Mouse (Mus musculus) cerebellum, adult 11-12 months (tissue): Measurements from ENCODE around the gene 2610028H24Rik.
A peak's percentile ranks its signal among the peaks of the same experiment; 100 is the strongest.

Experiments used
- DNase-seq: peaks from one replicate; pipeline ENCODE4 v3.0.0; 2022

Gene 2610028H24Rik

DNA sequence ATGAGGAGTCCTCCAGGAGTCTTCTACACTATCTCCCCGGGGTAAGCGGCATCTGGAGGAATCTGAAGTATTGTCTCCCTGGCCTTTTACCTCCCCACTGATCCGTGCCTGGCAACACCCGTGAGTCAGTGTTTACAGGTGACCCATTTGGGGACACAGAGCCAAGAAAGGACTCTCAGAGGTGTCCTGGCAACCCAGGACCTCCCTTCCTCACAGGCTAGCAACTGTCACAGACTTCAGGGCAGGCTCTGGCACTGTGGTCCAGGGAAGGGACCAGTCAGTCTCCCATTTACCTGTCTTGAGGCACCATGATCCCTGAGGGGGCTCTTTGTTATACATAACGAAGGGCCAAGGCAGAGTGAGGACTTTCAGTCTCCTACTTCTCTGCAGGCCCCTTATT, at the start of gene 2610028H24Rik:
TSS of gene 2610028H24Rik (plus strand) at position 231 of the 400 bp plus-strand sequence.
- DNase-seq, result no peak

DNA sequence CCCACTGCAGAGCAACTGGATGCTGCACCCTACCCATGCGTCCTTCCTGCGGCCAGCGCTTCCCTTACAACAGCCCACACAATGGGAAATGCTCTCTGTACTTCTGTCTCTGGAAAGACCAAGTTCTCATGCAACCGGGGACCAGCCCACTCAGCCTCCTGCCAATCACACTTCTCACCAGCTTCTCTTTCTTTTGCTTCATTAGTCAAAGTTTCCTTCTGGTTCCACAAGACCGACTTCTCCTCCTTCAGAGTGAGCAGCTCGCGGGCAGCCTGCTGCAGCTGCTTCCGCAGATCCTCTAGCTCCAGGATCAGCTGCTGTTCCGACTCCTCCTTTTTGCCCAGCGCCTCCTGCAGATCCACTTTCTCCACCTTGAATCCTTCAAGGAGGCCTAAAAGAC, 40.4 kb upstream of the 2610028H24Rik start:
- DNase-seq, result no peak

DNA sequence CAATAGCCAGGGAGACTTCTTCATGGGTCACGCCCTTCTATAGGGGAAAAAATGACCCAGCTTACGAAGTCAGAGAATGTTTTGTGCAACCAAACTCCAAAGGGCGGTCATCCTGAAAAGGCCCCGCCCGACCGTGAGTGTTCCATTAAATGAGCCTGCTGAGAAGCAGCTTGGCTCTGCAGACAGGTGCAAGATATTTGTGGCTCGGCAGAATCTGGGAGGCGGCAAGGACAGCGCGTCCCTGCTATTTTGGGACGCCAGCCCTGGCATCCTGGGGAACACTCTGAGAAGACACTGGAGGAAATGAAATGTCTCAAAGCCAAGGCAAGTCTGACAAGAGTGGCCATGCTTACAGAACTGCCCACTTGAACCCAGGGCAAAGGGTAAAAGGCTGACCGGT, 32.1 kb upstream of the 2610028H24Rik start:
- peak; percentile 85 for DNase-seq

DNA sequence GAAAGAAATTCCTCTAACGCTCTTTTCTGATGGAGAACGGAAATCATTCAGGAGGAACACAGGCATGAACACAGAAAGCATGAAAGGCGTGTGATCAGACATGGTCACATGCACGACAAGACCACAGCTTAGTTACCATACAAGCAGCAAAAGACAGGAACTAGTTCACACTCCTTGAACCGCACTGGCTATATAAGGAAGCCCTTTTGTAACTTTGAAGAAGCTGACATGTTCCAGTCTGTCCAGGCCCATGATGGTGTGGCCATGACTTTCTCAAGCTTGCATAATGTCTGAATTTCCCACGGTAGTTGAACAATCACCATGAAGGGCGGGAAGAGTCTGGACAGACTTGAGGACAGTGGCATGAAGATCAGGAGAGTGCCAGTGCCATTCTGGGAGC, 23.2 kb upstream of the 2610028H24Rik start:
- DNase-seq, result no peak

DNA sequence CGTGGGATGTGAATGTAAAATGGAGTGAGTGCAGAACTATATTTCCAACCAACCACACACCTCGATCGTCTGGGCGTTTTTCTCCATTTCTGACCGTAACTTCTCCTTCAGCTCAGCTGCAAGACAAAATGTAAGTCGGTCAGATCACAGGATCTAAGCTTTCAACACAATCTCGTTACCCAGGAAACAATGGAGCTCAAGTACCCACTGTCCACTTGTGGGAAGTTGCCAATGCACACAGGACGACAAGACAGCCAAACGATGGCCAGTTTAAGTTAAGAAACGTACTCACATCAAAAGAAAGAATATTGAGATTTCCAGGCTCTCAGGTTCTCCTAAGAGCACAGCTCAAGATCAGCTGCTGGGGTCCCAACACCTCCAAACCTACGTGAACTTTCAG, 15.0 kb upstream of the 2610028H24Rik start:
- DNase-seq, result no peak

DNA sequence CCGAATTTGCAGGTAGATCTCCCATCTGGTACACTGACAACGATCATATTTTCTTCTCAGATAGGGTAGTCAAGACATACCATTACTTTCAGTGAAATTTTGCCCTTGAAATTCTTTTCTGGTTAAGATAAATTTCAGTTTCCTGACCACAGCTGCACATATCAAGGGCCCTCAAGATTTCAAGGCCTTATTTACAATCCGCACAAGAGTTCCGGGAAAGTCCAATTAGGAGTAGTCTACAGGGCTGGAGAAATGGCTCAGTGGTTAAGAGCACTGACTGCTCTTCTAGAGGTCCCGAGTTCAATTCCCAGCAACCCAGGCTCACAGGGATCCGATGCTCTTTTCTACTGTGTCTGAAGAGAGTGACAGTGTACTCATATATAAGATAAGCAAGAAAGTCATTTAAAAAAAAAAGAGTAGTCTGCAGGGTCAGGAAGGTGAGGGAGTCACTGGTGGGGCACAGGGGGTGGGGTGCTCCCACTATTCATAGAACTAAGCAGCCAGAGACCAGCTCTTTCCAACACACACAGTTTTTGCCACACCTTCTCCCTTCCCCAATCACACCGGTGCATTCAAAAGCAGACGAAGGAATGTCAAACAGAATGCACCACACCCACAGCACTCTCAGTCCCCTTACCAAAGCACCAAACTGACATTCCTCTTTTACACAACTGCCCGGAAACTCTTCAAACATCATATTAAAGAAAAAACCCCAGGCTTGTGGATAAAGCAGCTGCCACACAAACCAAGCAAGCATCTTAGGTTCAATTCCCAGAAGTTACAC, 9.6 kb upstream of the 2610028H24Rik start:
- DNase-seq, result no peak

DNA sequence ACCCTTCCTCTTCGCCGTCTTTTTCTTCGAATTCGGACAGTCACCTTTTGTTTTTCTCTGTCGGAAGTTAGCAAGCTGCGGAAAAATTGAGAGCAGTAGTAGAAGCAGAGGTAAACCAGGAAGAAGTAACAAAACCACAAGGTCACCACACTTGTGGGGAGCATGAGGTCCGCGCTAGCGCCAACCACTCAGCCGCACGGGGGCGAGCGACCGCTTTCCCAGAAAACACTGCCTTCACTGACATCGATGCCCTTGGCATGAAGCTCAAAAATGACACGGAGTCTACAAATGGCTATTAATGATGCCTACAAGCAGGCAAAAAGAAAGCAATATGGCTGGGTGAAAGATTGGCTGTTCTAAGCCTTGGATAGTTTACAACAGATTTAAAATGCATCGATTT, 8.6 kb upstream of the 2610028H24Rik start, which contains the start of gene AC141477.1:
TSS of gene AC141477.1 (minus strand) at position 164 of the 400 bp plus-strand sequence.
- no peak for DNase-seq

DNA sequence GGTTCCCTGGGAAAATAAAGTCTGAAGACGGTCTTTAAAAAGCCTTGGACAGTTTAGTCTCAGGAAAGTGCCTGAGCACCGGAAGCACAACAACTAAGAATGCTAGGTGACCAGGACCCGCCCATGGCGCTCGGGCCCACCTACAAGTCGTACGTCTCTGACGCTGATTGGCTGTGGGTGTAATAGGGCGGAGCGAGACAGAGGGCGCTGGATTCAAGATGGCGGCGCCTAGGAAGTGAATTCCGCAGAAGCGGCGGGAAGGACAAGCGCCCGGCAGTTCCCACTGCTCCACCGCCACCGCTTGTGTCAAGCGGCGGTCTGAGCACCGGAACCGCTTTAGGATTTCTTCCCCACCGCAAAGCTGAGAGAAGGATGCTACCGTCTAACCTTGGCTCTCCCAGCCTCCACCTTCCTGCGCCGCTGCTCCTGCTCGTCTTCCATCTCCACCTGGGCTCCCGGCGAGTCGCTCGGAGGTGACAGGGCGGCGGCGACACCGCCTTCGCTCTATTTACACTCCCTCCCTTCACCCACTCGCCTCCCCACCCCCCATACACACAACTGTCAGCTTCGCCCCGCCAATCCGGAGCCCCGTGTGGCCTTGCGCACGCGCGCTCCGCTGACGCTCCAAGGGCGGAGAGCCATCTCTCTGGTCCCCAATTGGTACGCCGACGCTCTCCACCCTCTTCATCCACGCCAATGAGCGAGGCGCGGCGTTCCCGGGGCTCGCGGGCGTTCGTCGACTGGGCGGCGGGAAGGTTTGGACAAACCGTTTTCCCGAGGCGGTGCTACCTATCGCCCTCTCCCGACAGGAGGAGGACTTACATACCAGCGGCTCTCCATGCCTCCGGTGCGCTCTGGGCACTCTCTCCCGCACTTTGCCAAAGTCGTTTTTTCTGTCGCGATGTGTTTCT, 6.4 kb upstream of the 2610028H24Rik start, which contains the start of gene Pcnt:
TSS of gene Pcnt (minus strand) at position 609 of the 911 bp plus-strand sequence.
- DNase-seq, result peak; percentile 98

DNA sequence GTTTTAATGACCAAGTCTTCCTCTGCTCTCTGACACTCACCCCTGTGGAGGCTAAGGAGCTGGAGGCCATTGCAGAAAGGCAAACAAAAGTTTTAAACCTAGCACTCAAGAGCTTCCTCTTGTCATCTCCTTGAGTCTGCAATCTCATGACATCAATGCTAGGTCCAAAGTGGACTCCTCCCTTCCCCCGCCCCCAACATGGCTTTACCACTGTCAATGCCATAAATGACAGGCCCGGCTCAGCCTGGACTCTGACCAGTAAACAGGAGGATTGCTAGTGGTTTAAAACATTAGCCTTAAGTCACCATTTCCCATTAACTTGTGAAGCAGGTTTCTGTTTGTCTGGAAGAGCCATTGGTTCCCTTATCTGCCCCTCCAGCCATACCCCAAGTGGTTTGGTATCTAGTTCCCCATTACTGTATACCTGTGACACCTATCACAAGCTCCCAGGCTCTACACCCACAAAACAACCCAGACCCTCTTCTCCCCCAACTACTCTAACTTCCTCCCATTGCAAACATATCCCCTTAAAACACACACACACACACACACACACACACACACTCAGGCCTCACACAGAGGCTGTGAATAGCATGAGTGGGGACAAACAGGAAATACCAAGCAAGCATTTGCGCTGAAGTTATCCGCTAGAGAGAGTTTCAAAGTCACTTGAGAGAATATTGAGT, 2.7 kb upstream of the 2610028H24Rik start:
- DNase-seq, result no peak

DNA sequence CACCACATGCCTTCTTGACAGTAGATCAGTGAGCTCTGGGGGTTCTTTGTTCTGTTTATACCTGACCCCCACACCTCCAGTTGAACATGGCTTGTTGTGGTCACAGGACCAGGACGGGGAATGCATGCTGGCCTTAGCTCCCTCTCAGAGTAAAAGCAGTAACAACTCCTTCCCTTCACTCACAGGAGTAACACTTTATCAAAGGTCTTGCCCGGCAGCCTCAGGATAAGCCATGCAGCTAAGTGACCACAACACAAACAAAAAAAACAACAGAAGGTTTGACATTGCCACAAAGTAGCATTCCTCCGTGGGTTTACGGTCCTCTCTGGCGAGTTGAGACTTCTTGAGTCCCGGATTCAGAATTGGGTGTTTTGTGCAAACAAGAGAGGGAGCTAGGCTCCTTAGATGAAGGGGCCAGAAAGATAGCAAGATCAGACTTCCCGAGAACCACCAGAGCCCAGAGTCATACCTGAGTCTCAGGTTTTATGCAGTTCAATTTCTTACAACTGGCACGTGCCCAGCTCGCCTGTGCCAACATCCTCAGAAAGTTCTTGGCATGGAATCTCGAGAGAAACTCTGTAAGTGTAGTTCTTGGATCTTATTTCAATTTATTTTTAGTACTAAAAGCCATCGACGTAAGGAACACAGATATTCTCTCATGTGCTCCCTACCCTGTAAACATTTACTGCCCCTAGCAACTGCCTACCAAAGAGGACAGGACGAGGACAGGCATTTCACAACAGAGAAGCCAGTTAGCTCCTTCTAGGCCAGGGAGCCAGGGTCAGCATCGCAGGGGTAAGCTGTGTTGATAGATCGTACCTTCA, 1.3 kb upstream of the 2610028H24Rik start:
- no peak for DNase-seq

DNA sequence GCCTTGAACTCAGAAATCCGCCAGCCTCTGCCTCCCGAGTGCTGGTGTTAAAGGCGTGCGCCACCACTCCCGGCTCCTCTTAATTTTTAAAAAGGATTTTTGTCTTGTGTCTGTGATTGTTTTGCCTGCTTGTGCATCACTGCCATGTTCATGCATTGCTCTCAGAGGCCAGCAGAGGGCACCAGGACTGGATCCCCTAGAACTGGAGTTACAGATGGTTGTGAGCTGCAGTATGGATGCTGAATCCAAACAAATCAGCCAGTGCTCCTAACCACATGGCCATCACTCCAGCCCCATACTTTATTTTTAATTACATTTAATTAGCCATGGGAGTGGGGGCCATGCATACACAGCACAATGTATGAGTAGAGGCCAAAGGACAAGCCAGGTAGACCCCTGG, 6.4 kb downstream of the 2610028H24Rik start:
- DNase-seq, result no peak

DNA sequence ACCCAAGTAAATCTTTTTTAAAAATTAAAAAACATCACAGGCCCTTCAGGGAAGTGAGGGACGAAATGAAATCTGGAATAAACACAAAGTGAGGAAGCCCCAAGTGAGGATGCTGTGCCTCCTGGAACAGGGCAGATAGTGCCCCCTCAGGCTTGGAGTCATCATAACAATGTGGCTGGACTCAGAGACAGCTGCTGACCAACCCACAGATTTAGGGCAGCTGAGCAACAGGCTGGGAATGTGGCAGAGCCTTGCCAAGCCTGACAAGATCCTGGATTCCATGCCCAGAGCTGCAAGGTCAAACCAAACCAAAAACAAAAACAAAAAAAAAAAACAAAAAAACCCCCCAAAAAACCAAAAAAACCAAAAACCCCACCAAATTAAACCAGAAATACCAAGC, 12.4 kb downstream of the 2610028H24Rik start:
- DNase-seq, result no peak

DNA sequence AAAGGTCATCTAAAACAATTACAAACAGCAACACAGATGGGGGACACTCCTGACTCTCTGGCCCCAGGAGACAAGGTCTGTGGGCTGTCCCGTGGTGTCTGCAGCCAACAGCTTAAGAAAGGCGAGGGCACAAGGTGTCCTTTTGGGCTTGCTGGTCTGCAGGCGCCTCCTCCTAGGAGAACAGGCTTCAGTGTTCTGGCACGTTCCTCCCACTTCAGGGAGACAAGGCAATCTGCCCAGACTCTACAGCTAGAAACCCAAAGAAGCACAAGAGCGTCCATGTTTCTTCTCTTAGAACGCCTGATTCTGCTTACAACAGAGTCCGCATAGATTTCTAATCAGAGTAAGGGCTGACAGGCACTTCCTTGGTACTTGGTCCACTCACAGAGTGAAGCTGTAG, 13.4 kb downstream of the 2610028H24Rik start:
- no peak for DNase-seq

DNA sequence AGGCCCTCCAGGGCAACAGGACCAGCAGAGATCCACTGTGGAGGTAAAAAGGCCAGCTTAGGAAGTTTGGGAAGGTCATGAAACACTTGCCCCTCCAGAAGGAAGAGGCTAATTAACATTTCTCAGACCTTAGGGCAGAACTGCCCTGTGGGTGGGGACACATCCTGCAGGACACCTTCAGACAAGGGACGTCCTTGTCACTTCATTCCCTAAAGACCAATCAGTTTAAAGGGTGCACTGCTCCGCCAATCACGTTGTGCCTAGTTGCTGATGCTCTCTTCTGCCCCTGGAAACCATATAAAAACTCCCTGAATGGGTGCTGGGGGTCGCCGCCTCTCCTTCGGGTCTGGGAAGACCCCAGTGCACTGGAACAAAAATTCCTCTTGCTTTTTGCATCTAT, 13.8 kb downstream of the 2610028H24Rik start:
- DNase-seq, result no peak

DNA sequence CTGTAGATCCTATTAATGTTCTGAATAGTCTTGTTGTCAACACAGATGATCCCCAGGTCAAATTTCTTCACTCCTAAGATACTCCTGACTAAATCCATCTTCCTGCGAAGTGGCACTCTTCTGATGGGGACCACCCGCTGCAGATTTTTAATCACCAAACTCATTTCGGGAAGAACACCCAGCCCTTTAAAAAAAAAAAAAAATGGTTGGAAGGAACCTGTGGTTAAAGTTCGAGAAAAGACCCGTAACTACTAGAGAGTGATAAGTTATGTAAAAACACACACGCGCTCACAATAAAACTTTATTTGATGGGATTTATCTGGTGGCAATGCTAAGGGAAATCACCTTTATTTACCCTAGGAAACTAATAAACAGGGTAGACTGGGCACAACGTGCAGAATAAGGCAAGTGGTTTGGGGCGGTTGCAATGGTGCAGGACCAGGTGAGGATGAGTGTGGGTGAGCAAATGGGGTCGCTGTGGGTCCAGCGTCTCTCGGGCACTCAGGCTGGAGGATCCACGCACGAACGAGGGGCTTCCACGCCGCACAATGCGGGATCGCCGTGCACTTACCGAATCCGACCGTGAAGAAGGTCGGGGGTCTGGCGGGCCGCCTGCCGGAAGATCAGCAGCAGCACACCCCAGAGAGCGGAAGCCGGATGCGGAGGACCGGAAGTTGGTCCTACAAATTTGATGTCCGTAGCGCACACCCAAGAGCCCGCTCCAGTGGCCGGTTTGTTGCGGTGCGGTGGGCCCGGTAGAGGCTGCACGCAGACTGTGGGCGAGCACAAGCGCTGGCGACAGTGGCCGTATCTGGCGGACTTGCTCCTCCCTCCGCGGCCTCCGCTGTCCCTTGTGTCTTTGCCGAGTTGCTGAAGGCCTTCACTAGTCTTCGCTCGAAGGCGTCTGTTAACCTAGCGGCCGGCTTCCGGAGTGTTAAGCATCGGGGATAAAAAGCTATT, 19.6 kb downstream of the 2610028H24Rik start, which contains the start of the genes Mcm3ap and Ybey:
TSS of gene Mcm3ap (plus strand) at position 725 of the 960 bp plus-strand sequence.
TSS of gene Ybey (minus strand) at position 912 of the 960 bp plus-strand sequence.
- peak; percentile 86 for DNase-seq

DNA sequence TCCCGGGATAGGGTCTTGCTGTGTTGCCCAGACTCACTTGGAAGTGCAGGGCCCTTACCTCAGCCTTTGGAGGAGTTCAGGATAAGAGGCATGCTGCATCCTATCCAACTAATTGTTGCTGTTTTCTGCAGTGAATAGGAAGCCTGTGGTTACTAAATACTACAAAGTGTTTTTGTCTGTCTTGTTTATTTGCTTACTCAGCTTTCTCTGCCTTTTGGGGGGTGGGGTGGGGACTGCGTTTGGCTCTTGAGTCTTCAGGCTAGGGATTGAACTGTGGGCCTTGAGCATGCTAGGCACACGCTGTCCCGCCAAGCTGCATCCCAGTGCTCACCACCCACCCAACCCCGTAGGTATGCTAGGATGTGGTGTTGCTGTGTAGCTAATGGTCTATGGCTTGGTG, 24.9 kb downstream of the 2610028H24Rik start:
- DNase-seq, result no peak

DNA sequence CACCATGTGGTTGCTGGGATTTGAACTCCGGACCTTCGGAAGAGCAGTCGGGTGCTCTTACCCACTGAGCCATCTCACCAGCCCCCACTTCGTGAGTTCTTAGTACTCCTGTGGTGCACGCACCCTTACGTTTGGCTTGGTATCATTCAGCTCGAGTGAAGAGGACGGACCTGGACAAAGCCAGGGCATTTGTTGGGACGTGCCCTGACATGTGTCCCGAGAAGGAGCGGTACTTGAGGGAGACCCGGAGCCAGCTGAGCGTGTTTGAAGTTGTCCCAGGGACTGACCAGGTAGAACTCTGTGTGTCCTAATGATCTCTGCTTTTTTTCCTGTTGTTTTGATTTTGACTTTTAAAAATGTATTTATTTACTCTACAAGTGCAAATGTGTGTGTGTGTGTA, 32.0 kb downstream of the 2610028H24Rik start:
- DNase-seq, result no peak

DNA sequence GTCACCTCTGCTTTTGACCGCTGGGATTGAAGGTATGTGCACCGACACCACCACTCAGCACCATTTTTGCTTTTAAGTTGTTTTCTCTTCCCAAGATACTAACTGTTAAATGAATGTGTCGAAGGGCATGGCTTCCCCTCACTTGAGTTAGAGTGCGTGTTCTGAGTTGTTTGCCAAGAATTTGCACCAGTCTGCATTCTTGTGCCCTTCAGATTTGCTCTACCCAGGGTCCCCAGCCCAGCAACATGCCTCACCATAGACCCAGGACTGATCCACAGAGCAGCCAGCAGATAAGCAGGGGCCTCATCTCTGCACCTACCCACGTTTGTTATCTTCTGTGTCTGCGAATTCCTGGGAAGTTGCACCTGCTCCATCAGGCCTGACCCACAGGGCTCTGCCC, 32.6 kb downstream of the 2610028H24Rik start:
- no peak for DNase-seq

DNA sequence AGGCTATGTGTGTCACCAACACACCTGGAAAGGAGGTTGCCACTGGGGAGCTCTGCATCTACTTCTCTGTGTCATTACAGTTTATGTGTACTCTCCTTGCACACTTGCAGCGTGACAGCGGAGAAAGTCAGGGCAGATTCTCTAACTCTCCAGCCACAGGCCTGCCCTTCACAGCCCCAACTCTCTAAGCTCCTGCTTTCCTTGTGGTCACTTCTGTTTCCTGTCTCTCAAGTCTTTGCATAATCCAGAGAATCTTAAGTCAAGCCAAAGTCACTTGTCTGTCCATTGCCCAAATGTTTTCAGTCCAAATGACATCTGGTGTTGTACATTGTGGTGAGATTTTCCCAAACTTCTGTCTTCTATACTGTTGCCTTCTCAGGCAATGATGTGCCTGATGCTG, 37.4 kb downstream of the 2610028H24Rik start:
- DNase-seq, result no peak

DNA sequence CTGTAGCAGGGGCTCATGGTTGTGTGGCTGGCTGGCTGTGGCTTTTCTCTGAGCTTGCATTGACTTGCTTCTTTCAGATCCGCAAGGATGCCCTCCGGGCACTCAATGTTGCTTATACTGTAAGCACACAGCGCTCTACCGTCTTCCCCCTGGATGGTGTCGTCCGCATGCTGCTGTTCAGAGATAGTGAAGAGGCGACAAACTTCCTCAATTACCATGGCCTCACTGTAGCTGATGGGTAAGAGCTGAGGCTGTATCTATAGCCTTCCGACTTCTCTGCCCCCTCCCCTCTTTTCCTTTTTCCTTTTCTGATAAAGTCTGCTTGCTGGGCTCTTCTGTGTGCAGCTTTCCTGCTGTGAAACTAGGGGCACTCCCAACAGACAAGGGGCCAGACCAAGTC, 39.4 kb downstream of the 2610028H24Rik start:
- no peak for DNase-seq

DNA sequence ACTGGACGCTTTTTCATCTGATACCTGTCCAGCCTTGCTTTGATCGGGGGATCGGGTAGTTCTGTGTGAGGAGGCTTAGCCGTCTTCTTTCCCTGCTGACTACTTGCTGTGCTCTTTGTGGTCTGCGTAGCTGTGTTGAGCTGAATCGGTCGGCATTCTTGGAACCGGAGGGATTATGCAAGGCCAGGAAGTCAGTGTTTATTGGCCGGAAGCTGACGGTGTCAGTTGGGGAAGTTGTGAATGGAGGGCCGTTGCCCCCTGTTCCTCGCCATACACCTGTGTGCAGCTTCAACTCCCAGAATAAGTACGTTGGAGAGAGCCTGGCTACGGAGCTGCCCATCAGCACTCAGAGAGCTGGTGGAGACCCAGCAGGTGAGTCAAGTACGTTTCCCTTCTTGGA, 40.3 kb downstream of the 2610028H24Rik start:
- no peak for DNase-seq
